Mouse (Mus musculus) frontal cortex, postnatal 10 days (tissue): ENCODE results near the gene 5730596B20Rik.

ENCODE experiments used
- DNase-seq, 2 experiments: peaks; one replicate each; pipeline ENCODE4 v3.0.0; 2022; ENCODE audit warnings: low spot score in 2 of 2, mixed read lengths in 1 of 2

The 5730596B20Rik gene

GRCm38 (mm10) chr6:52162611-52163365 lies 14.5 kb upstream of the 5730596B20Rik start:
- DNase-seq = no peak

- no peak for DNase-seq
Measured at GRCm38 (mm10) chr6:52163366-52164031, 13.8 kb upstream of the 5730596B20Rik start.

- no peak for DNase-seq
Measured at GRCm38 (mm10) chr6:52164051-52164625, 13.2 kb upstream of the 5730596B20Rik start.

GRCm38 (mm10) chr6:52164626-52165440 lies 12.5 kb upstream of the 5730596B20Rik start, which contains the start of gene Hoxa2:
Hoxa2 (minus strand) TSS chr6:52164831.
- no peak for DNase-seq

- DNase-seq = no peak
Measured at GRCm38 (mm10) chr6:52165441-52166370, 11.6 kb upstream of the 5730596B20Rik start.

- no peak for DNase-seq
Measured at GRCm38 (mm10) chr6:52166431-52167077, 10.7 kb upstream of the 5730596B20Rik start.

- DNase-seq = no peak
Measured at GRCm38 (mm10) chr6:52167176-52167575, 10.1 kb upstream of the 5730596B20Rik start.

GRCm38 (mm10) chr6:52167736-52168161 lies 9.5 kb upstream of the 5730596B20Rik start:
- no peak for DNase-seq

GRCm38 (mm10) chr6:52168191-52169055 lies 8.9 kb upstream of the 5730596B20Rik start:
- no peak for DNase-seq

GRCm38 (mm10) chr6:52169499-52170165 lies 7.7 kb upstream of the 5730596B20Rik start:
- DNase-seq = no peak

GRCm38 (mm10) chr6:52170166-52170897 lies 7.0 kb upstream of the 5730596B20Rik start:
- DNase-seq = no peak

- DNase-seq = no peak
Measured at GRCm38 (mm10) chr6:52170898-52171223, 6.4 kb upstream of the 5730596B20Rik start.

GRCm38 (mm10) chr6:52171331-52171730 lies 6.0 kb upstream of the 5730596B20Rik start:
- no peak for DNase-seq

- no peak for DNase-seq
Measured at GRCm38 (mm10) chr6:52171938-52172337, 5.4 kb upstream of the 5730596B20Rik start.

- no peak for DNase-seq
Measured at GRCm38 (mm10) chr6:52172501-52172900, 4.8 kb upstream of the 5730596B20Rik start.

- no peak for DNase-seq
Measured at GRCm38 (mm10) chr6:52173648-52174047, 3.6 kb upstream of the 5730596B20Rik start.

GRCm38 (mm10) chr6:52174968-52175751 lies 2.1 kb upstream of the 5730596B20Rik start:
- DNase-seq = no peak
